In genomic region chr13:96388042-96388888, GRCm38 (mm10) we compare ENCODE assay signal across 8 mouse cellular contexts. TPM values are rescaled to one million over a fixed set of nuclear protein-coding genes. Genes with fewer than 3 reads are reported as not detected.
DNase-seq lines count a peak whose midpoint lies in the region; ATAC-seq and TF ChIP-seq lines count a peak whose summit lies in the region.

TSS of gene Poc5 (plus strand) at chr13:96388294.

- H3K27me3 ChIP-seq in E14TG2a.4 (ENCODE audit: insufficient read depth, low read length): no peaks in the 10 kb centered on the region
- H3K27me3 ChIP-seq in forebrain, embryonic 12.5 days: 0 out of 2 replicates have a peak, but pooled peaks cover 3% of the 10 kb centered on the region
- no peaks in the 10 kb centered on the region for H3K27me3 ChIP-seq in heart, postnatal 0 days (ENCODE audit: control insufficient read depth, insufficient read depth, low read length)
- no peaks in the 10 kb centered on the region; the same call in 1 of the 2 replicates for H3K27me3 ChIP-seq in liver, embryonic 16.5 days (ENCODE audit: control insufficient read depth, insufficient read depth, low read depth, low read length)
- no peaks in the 10 kb centered on the region for H3K27me3 ChIP-seq in neural tube, embryonic 13.5 days
- H3K27me3 ChIP-seq in testis, adult 2 months (ENCODE audit: control insufficient read depth, insufficient read depth, low read length): no peaks in the 10 kb centered on the region

- H3K4me3 ChIP-seq in E14TG2a.4 (replicated peaks; ENCODE audit: low read length): peak within 1 kb of the TSS; percentile 96
- peak within 1 kb of the TSS; percentile 76 for H3K4me3 ChIP-seq in forebrain, embryonic 12.5 days (replicated peaks)
- H3K4me3 ChIP-seq in heart, postnatal 0 days (ENCODE audit: low read depth, low read length): peak within 1 kb of the TSS; percentile 75
- peak within 1 kb of the TSS; percentile 95 for H3K4me3 ChIP-seq in liver, embryonic 16.5 days (ENCODE audit: low read depth, low read length)
- H3K4me3 ChIP-seq in neural tube, embryonic 13.5 days: peak within 1 kb of the TSS; percentile 67
- H3K4me3 ChIP-seq in testis, adult 2 months (ENCODE audit: control insufficient read depth, low read depth, low read length): peak within 1 kb of the TSS; percentile 97

- ATAC-seq in forebrain, embryonic 12.5 days (ENCODE audit: low FRiP score): peak; percentile 99
- peak; percentile 100 for ATAC-seq in heart, postnatal 0 days (ENCODE audit: insufficient read depth, low read depth)
- peak; percentile 99 for ATAC-seq in liver, embryonic 16.5 days (ENCODE audit: low read depth)
- ATAC-seq in neural tube, embryonic 13.5 days (ENCODE audit: low read depth): peak; percentile 100

- H3K4me2 ChIP-seq in forebrain, embryonic 12.5 days: peak within 1 kb of the TSS; percentile 79
- H3K4me2 ChIP-seq in heart, postnatal 0 days (ENCODE audit: low read depth, low read length): peak within 1 kb of the TSS; percentile 86
- peak within 1 kb of the TSS; percentile 93 for H3K4me2 ChIP-seq in liver, embryonic 16.5 days (ENCODE audit: low read depth, low read length)
- H3K4me2 ChIP-seq in neural tube, embryonic 13.5 days: peak within 1 kb of the TSS; percentile 85

- H3K36me3 ChIP-seq in E14TG2a.4 (ENCODE audit: insufficient read depth, low read length): peaks cover 36% of the 10 kb centered on the region
- H3K36me3 ChIP-seq in forebrain, embryonic 12.5 days (replicated peaks): peaks cover 30% of the 10 kb centered on the region
- H3K36me3 ChIP-seq in heart, postnatal 0 days (replicated peaks; ENCODE audit: control insufficient read depth, insufficient read depth, low read length): peaks cover 31% of the 10 kb centered on the region
- peaks cover 10% of the 10 kb centered on the region; the same call in 1 of the 2 replicates for H3K36me3 ChIP-seq in liver, embryonic 16.5 days (ENCODE audit: control insufficient read depth, insufficient read depth)
- peaks cover 31% of the 10 kb centered on the region for H3K36me3 ChIP-seq in neural tube, embryonic 13.5 days
- H3K36me3 ChIP-seq in testis, adult 2 months (ENCODE audit: control insufficient read depth, insufficient read depth, low read length): peaks cover 2% of the 10 kb centered on the region

- WGBS in forebrain, embryonic 12.5 days: under 1% methylated on average over 44 of the region's 44 CpGs
- WGBS in heart, postnatal 0 days: under 1% methylated on average over 44 of the region's 44 CpGs
- under 1% methylated on average over 44 of the region's 44 CpGs for WGBS in liver, embryonic 16.5 days (ENCODE audit: insufficient replicate concordance)
- WGBS in neural tube, embryonic 13.5 days: under 1% methylated on average over 44 of the region's 44 CpGs

- TF ChIP-seq CTCF in E14TG2a.4 (conservative IDR thresholded peaks at IDR 0.05; ENCODE audit: low read length): no peak
- TF ChIP-seq CTCF in heart, postnatal 0 days (IDR thresholded peaks at IDR 0.05; ENCODE audit: low read depth): no peak
- TF ChIP-seq CTCF in testis, adult 2 months (IDR thresholded peaks at IDR 0.05; ENCODE audit: control insufficient read depth, insufficient read depth, insufficient replicate concordance, low read depth, low read length): no peak

- peak; percentile 88 for TF ChIP-seq POLR2A in testis, adult 2 months (IDR thresholded peaks at IDR 0.05; ENCODE audit: control insufficient read depth, low read depth, low read length)

- DNase-seq in c-Kit-positive CD71-positive TER-119-positive erythroid progenitor cells, embryonic 14.5 days (ENCODE audit: low spot score): peak; percentile 99
- peak; percentile 97 for DNase-seq in heart, postnatal 0 days (ENCODE audit: low spot score)
- DNase-seq in kidney, postnatal 4 days: peak; percentile 96 to 98

- peaks cover 20% of the 10 kb centered on the region for H3K9me3 ChIP-seq in E14TG2a.4 (ENCODE audit: low read length)
- H3K9me3 ChIP-seq in forebrain, embryonic 12.5 days: no peaks in the 10 kb centered on the region
- 0 out of 2 replicates have a peak, but pooled peaks cover 4% of the 10 kb centered on the region for H3K9me3 ChIP-seq in heart, postnatal 0 days (replicated peaks; ENCODE audit: control insufficient read depth, low read length)
- H3K9me3 ChIP-seq in liver, embryonic 16.5 days (replicated peaks; ENCODE audit: control insufficient read depth, low read length): no peaks in the 10 kb centered on the region; the same call in 1 of the 2 replicates
- H3K9me3 ChIP-seq in neural tube, embryonic 13.5 days: no peaks in the 10 kb centered on the region

- peaks cover 14% of the 10 kb centered on the region for H3K4me1 ChIP-seq in E14TG2a.4 (replicated peaks; ENCODE audit: low read depth, low read length)
- peaks cover 11% of the 10 kb centered on the region for H3K4me1 ChIP-seq in forebrain, embryonic 12.5 days
- peaks cover 6% of the 10 kb centered on the region for H3K4me1 ChIP-seq in heart, postnatal 0 days (ENCODE audit: control insufficient read depth, insufficient read depth)
- peaks cover 11% of the 10 kb centered on the region for H3K4me1 ChIP-seq in liver, embryonic 16.5 days (ENCODE audit: control insufficient read depth, low read depth, low read length)
- H3K4me1 ChIP-seq in neural tube, embryonic 13.5 days (replicated peaks): peaks cover 16% of the 10 kb centered on the region
- peaks cover 3% of the 10 kb centered on the region for H3K4me1 ChIP-seq in testis, adult 2 months (ENCODE audit: control insufficient read depth, insufficient read depth, low read length)

- H3K9ac ChIP-seq in forebrain, embryonic 12.5 days: peak within 1 kb of the TSS; percentile 73
- H3K9ac ChIP-seq in heart, postnatal 0 days (replicated peaks; ENCODE audit: low read depth, low read length): peak within 1 kb of the TSS; percentile 81
- H3K9ac ChIP-seq in liver, embryonic 16.5 days (ENCODE audit: low read depth, low read length): peak within 1 kb of the TSS; percentile 86
- H3K9ac ChIP-seq in neural tube, embryonic 13.5 days: peak within 1 kb of the TSS; percentile 80

- TF ChIP-seq EP300 in heart, postnatal 0 days (IDR thresholded peaks at IDR 0.05; ENCODE audit: low read depth): peak; percentile 99

- peak within 1 kb of the TSS; percentile 79 for H3K27ac ChIP-seq in forebrain, embryonic 12.5 days
- peak within 1 kb of the TSS; percentile 76 for H3K27ac ChIP-seq in heart, postnatal 0 days (ENCODE audit: low read depth)
- peak within 1 kb of the TSS; percentile 73 for H3K27ac ChIP-seq in liver, embryonic 16.5 days (ENCODE audit: low read length)
- H3K27ac ChIP-seq in neural tube, embryonic 13.5 days (replicated peaks): peak within 1 kb of the TSS; percentile 77
- peak within 1 kb of the TSS; percentile 89 for H3K27ac ChIP-seq in testis, adult 2 months (ENCODE audit: control insufficient read depth, insufficient read depth, low read depth, low read length)

RNA-seq across cellular contexts. Expression of gene Poc5, which starts in this region (rescaled TPM):
- 30.6 and 32.9 TPM in 2 replicates for polyA plus RNA-seq in forebrain, embryonic 12.5 days (2016; fragmentation: Nextera tagmentation; extraction: Ambion mirVana)
- 7.9 and 10.6 TPM in 2 replicates for total RNA-seq in heart, postnatal 0 days (2014; rRNA removed; ENCODE audit: low replicate concordance)
- 5.7 and 7.8 TPM in 2 replicates for polyA plus RNA-seq in heart, postnatal 0 days (2015; fragmentation: Nextera tagmentation; extraction: Ambion mirVana)
- polyA plus RNA-seq in liver, embryonic 16.5 days (2015; fragmentation: Nextera tagmentation; extraction: Ambion mirVana): 5.4 and 5.9 TPM in 2 replicates
- polyA plus RNA-seq in neural tube, embryonic 13.5 days (2015; fragmentation: Nextera tagmentation; extraction: Ambion mirVana): 20.1 and 22.7 TPM in 2 replicates
- 16.2 and 16.6 TPM in 2 replicates for polyA plus RNA-seq in testis, adult 2 months (2012; rRNA removed)

Comparison
In these comparisons a context has a peak if more than half of its experiments do, and no peak if none do; other contexts are left out.
1. Peak in every context shown above with its lines: DNase-seq, ATAC-seq, H3K4me3 ChIP-seq and H3K27ac ChIP-seq.